Mouse (Mus musculus): ENCODE measurements around the gene Kctd19. TPM values are rescaled to one million over a fixed set of nuclear protein-coding genes. Genes with fewer than 3 reads are reported as not detected.

Gene Kctd19
- total RNA-seq, 2 experiments from 2014 or later, result 0.21 TPM; not detected in 1

DNA sequence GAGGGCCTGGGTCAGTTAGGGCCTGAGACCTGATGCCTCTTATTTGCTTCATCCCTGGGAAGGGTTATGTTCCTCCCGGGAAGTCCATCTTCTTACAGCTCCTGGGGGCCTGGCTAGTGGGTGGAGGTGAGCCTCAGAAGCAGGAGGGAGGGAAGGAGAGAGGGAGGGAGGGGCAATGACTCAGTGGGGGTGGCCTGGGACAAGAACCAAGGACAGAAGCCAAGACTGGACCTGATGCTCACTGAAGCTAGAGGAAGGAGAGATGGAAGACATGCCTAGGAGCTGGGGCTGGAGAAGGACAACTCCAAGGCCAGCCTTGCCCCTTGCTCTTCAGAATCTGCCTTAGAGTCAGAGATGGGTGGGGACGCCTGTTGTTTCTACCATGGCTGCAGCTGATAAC, 40.3 kb downstream of the Kctd19 start, which contains the start of gene Plekhg4:
Plekhg4 (plus strand) TSS at position 243 of the 400 bp plus-strand sequence.
- DNase-seq, result no peak
- intact Hi-C loops (cut with DNase I; ENCODE audit: low total_unique reads), result loop anchor here (5.0 kb wide), 1 partner anchor 34 kb away; no protein-coding TSS in a partner anchor

DNA sequence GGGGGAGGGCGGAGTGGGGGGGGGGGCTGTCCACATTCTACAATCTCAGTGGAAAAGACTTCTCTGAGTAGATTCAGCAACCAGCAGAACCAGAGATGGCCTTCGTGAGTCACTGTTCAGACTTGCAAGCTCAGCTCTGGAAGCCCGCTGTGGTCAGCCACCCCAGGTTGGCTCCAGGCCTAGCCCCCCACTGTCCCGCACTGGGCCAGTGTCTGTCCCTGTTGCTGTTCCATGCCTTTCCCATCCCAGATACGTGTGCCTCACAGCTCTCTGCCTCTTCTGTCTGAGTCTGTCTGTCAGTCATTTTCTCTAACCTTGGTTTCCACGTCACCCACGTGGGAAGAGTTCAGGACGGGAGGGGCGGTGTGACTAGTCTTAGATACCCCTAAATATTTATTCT, 40.8 kb downstream of the Kctd19 start:
- no peak for DNase-seq
- intact Hi-C loops (cut with DNase I; ENCODE audit: low total_unique reads), result loop anchor here (5.0 kb wide), 1 partner anchor 35 kb away; no protein-coding TSS in a partner anchor

DNA sequence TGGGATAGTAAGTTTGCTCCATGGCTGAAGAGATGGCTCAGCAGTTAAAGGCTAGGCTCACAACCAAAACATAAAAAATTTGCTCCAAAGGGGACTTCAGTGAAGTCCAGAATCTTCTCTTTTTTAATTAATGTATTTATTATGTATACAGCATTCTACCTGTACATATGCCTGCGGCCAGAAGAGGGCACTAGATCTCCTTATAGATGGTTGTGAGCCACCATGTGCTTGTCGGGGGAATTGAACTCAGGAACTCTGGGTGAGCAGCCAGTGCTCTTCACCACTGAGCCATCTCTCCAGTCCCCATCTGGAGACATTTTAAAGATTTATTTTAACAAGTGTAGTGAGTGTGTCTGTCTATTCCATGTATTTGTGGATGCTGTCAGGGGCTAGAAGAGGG, 46.2 kb downstream of the Kctd19 start:
- intact Hi-C loops (cut with DNase I; ENCODE audit: low total_unique reads), result no loop called here
- DNase-seq, result no peak

DNA sequence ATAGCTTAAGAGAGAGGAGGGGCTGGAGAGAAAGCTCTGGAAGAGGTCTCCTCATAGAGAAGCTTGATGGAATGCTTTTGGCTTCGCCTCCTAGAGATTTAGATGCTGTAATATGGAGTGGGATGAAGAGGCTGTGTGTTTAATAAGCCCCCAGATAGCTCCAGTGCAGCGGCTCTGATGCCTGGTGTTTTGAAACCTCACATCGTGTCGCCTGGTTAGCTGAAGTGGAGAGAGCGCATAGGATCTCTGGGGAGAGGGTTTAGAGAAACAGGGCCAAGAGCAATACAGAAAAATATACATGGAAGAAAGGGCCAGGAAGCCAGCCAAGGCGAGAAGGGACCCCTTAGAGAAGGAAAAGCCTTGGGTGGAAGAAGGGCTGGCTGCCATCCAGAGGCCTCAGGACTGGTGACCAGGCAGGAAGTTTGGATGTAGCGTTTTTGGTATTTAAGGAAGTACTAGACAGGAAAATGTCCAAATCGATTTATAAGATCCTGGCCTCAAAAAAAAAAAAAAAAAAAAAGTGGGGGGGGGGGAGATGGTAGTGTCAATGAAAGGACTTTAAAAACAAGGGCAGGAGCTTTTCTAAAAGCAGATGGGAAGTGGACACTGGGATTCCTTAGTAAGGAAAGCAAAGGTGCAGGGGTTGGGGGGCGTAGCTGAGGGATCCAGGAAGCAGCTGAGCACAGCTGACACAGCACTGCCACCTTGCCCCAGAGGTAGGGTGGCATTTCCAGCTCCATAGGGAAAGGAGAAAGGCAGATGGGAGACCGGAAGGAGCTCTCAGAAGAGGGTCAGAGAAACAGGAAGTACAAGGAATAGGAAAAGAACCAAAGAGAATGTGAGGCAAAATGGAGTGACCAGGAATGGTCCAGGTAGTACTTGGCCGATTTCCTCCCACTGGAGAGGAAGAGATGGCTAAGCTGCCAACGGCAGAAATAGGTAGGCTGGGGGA, 51.3 kb downstream of the Kctd19 start:
- no peak for DNase-seq
- intact Hi-C loops (cut with DNase I; ENCODE audit: low total_unique reads), result loop anchor here (5.0 kb wide), 2 partner anchors 35 to 115 kb away; no protein-coding TSS in a partner anchor

DNA sequence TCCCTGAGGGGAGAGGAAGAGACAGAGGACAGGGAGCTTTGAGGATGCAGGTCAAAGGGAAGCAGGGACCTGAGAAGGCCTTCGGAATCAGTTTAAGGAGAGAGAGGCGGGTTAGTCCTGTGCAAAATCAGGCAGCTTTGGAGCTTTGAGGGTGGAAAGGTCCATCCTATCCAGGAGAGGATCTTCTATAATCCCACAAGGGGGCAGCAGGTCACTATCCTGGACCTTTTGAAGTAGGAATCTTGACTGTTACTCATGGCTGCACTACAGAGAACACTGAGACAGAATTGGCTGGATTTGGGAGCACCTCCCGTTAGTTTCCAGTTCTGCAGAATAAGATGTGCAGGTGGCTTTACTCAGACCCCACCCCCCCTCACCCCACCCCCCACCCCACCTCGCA, 53.7 kb downstream of the Kctd19 start:
- intact Hi-C loops (cut with DNase I; ENCODE audit: low total_unique reads), result loop anchor here (5.0 kb wide), 2 partner anchors 38 to 118 kb away; no protein-coding TSS in a partner anchor
- DNase-seq, result no peak

DNA sequence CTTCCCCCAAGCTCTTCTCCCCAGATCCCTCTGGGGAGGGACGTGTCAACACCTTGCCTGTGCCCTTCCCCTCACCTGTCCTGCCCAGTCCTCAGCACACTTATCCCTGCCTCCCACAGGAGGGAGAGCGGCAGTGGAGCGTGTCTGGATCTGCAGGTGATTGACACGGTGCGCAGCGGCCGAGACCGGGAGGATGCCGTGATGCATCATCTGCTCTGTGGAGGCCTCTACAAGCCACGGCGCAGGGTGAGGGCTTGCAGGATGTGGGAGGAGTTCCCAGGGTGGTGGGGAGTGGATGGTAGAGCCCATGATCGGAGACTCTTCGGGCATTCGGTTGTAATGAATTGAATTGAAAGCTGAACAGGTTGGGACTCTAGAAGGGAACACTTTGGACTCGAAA, 54.1 kb downstream of the Kctd19 start:
- intact Hi-C loops (cut with DNase I; ENCODE audit: low total_unique reads), result no loop called here

DNA sequence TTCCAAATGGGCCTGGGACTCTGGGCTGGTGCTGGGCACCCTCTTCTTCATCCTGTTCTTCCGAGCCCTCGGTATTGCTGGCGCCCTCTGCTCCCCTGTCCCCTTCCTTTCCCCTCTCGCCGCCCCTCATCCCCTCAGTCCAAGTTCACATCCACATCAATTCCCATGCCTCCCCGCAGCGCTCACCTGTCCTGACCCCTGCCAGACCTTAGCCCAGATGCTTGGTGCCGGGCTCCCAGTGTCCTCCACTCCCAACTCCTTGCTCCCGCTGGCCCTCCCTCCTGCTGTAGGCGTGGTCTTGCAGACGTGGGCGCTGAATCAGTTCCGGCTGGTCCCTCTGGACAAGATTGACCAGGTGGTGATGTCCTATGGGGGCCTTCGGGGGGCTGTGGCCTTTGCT, 56.6 kb downstream of the Kctd19 start:
- intact Hi-C loops (cut with DNase I; ENCODE audit: low total_unique reads), result no loop called here
- DNase-seq, result no peak

More for the DNA sequence above, 54.1 kb downstream of the Kctd19 start:
- no peak for DNase-seq

DNA sequence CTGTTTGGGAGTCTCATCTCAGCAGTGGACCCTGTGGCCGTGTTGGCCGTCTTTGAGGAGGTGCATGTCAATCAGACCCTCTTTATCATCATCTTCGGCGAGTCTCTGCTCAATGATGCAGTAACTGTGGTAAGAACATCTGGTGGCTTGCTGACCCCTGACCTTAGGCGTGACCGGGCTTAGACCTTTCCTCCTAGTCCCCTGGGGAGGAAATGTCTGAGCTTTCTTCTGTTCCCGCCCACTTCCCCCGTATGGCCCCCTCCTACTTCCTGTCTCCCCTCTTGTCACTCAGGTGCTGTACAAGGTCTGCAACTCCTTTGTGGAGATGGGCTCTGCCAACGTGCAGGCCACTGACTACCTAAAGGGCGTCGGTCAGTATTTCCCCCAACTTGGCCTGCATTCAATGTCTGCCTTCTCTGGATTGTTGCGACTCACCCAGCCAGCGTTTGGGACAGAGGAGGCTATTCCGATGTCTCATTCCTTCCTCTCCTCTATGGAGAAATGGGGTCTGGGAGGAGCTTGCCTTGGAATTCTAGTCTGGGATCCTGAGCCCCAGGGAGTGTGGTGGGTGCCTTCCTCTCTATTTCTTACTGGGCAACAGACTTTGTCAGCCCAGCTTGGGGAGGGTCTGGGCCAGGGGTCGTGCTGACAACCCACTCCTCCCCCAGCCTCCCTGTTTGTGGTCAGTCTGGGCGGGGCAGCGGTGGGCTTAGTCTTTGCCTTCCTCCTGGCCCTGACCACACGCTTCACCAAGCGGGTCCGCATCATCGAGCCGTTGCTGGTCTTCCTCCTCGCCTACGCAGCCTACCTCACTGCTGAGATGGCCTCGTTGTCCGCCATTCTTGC, 57.9 kb downstream of the Kctd19 start:
- intact Hi-C loops (cut with DNase I; ENCODE audit: low total_unique reads), result no loop called here
- no peak for DNase-seq

DNA sequence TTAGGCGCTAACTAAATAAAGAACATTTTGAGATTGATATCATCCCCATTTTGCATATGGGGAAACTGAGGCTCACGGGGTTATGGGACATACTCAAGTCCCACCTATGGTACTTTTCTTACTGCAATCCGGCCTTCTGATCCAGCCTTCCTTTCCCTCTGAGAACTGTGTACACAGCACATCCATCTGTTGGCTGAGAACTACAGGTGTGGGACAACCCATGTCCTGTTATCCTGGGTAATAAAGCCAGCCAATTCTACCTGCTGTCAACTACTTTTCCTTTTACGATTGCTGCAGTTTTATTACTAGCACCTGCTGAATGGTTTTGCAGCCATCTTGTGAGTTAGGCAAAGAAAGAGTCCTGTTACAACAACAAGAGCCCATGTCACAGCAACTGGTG, 58.8 kb downstream of the Kctd19 start:
- intact Hi-C loops (cut with DNase I; ENCODE audit: low total_unique reads), result no loop called here
- no peak for DNase-seq

DNA sequence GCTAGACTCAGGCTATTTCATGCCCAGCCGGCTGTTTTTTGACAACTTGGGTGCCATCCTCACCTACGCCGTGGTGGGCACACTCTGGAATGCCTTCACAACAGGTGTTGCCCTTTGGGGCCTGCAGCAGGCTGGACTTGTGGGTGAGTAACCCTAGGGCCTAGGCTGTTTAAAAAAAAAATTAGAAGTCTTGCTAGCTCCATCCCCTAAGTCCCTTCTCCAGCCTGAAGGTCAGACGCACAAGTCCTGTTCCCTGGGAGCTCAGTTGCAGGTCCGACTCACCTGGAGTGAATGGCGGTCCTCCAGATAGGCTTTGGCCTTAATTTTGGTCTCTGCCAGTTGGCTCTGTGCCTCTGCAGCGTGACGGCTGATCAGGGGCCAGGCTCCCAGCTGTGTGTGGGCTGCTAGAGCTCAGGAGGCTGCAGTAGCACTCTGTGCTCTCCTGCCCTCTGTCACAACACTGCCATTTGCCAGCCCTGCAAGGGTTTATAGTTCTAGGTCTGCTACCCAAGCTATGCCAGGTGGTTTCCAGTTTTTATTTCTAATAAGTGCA, 59.6 kb downstream of the Kctd19 start:
- DNase-seq, result no peak
- intact Hi-C loops (cut with DNase I; ENCODE audit: low total_unique reads), result no loop called here

DNA sequence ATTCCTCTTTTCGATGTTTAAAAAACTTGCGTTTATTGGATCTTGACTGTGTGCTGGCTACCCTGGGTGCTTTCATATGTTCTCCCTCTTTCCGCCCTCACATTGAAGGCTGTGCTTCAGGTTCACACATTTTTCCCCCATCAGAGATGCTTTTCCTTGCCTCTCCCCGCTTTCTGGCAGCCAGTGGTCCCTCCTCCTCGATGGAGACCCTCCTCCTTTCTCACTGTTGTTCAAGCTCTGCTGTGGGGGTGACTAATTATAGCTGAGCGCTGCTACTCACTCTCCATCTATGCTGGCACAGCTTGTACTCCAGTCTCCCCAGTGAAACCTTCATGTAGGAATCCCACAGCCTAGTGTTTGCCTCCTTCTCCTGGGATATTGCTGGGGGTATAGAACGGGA, 63.1 kb downstream of the Kctd19 start:
- intact Hi-C loops (cut with DNase I; ENCODE audit: low total_unique reads), result no loop called here
- DNase-seq, result no peak

DNA sequence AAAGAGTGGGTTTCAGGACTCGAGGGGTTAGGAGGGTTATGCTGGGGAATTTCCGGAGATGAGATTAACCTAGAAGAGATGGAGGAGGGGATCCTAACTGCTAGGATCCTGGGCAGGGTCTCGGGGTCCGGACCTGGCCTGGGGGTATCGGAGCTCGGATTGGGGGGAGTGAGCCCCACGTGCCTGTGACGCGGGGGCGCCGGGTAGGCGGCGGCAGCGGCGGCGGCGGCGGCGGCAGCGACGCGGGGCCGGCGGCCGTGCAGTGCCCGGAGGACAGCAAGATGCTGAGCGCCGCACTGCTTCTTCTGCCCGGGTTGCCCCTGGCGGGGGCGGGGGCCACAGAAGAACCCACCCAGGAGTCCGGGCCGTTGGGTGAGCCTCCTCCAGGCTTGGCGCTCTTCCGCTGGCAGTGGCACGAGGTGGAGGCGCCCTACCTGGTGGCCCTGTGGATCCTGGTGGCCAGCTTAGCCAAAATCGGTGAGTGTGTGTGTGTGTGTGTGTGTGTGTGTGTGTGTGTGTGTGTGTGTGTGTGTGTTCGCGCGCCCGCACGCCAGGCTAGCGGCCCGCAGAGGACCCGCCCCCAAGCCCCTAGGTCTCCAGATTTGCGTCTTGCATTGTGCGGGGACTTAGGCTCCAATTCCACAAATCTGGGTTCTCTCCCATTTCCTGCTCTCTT, 64.1 kb downstream of the Kctd19 start:
- intact Hi-C loops (cut with DNase I; ENCODE audit: low total_unique reads), result no loop called here
- DNase-seq, result no peak

DNA sequence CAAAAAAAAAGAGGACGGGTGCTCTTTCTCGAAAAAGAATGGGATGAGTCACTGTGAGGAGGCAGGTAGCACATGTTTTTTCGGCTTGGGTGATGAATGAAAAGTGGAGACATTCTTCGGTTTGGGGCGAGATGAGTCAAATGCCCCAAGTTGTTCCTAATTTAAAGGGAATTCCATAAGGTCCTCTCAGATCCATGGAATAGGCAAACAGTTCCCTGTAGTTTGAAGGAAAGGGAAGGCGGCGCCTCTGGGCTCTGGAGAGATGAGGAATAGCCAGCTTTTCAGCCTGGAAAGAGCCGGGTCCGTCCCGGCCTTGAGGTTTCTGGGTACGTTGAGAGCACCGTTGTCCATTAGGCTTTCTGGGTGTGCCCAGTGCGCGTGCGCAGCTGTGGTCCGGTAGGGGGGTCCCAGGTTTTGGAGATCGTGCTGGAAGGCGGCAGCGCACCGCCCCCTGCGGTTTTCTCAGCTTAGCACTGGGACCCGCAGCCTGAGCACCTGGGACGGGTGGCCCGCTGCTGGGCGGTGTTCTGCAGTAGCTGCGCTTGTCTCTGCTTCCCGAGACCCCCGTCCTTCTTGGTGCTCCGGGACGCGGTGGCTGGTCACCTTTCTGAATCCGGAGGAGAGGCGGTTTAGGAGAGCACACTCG, 64.7 kb downstream of the Kctd19 start, which contains the start of gene Slc9a5:
Slc9a5 (plus strand) TSS at position 394 of the 646 bp plus-strand sequence.
- intact Hi-C loops (cut with DNase I; ENCODE audit: low total_unique reads), result no loop called here
- DNase-seq, result no peak

DNA sequence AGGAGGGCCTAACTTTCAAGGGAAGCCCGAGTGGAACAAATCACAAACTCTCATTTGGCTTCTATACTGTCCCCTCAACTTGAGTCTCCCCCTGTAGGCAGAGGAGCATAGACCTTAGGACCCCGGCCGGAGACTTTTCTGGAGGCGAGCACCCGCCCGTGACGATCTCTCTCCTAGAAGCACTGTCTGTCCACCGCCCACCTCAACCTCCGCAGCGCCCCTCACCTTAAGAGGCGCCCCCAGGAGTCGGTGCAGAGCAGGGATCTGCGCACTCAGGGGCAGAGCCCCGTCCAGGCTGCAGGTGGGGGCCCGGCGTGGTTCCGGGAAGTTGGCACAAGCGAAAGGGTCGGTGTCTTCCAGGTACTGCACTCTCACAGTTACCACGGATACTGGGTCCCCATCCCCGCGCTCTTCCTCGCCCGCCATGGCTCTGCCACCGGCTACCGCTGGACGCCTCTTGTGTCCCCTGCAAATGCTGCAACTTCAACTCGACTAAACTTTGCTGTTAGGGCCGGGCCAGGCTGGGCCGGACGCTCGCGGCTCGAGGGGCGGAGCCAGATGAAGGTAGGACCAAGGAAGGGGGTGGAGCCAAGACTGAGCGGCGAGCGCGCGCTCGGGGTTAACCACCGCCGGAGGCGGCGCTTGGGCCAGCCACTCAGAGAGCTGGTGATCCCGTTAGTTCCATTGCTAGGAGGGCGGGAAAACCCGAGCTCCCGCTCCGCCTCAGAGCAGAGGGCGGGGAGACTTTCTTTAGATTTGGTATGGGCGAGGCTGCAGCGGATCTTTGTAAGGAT, 65.7 kb downstream of the Kctd19 start, which contains the start of gene Fhod1:
Fhod1 (minus strand) TSS at position 526 of the 794 bp plus-strand sequence.
- intact Hi-C loops (cut with DNase I; ENCODE audit: low total_unique reads), result no loop called here
- peak; percentile 95 for DNase-seq

DNA sequence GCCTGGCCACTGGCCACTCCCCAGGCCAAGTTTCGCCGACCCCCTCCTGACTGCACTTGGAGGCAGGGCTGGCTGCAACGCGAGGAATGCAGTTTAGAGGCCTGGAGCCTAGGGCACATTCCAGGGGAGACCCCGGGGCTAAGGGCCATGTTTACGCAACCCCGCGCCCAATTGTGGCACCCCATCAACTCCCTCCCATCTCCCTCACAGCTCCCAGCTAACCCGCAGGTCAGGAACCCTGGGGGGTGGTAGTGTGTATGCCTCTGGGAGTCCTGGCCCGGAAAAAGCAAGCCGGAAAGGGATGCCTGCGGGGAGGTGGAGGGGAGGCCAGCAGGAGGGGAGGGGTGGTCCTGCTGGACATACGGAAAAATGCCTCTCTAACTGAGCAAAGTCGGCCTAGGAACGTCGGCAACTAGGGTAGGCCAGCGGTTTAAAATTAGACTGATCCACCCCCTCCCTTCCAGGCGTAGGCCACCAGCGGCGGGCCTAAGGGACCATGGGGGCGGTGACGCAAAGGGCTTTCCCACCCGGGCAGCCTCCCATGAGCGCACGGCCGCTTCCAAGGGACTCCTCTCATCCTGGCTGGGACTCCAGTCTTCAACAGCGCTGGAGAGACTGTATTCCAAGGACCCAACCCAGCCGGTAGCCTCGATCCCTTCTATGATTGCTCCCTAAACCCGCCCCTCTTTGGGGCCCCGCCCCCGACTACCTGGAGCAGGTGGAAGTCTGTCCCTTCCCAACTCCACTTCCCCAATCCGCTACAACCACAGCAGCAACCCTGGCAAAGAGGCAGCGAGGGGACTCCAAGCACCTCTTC, 66.5 kb downstream of the Kctd19 start:
- DNase-seq, result peak; percentile 82
- intact Hi-C loops (cut with DNase I; ENCODE audit: low total_unique reads), result no loop called here

DNA sequence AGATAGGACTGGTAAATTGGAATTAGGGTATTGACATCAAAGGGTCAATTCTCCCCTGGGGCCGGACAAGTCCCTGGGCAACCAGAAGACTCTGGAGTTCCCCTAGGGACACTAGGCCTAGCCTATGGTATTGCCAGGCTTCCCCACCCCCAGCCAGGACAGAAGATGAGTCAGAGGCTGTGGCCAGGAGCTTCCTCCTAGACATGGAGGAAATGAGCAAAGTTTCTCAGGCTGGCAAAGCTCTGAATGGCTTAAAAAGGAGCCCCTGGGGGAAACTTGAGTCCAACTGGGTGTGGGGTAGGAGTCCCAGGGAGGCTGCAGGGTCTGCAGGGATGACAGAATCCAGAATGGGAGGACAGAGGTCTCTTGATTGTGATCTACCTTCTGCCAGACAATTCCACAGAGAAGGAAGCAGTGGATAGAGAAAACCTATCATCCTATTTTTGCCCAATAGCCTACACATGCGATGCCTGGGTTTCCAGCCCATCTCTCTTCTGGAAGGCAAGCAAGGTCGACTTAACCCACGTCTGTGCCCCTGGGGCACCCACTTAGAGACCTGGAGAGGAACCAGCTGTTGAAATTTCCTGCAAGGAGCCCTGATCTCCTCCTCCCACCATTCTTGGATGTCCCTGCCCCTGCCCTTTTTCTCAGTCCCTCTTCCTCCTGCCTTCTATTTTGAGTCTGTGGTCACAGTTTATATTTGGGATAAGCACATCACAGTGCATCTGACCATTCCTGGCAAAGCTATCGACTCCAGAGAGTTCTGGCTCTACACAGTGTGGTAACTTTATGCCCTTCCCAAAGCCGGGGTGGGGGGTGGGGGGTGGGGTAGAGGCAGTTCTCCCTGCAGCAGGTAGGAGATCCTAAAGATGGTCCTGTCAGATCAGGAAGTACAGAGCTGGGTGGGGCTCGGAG, 68.0 kb downstream of the Kctd19 start:
- DNase-seq, result peak; percentile 50
- intact Hi-C loops (cut with DNase I; ENCODE audit: low total_unique reads), result no loop called here
